Mouse (Mus musculus): ENCODE data around the gene Zcchc18. TPM values are rescaled to one million over a fixed set of nuclear protein-coding genes. Genes with fewer than 3 reads are reported as not detected.

The Zcchc18 gene
- polyA plus RNA-seq, 1 experiment from 2014 or later, result 7.7 TPM

DNA sequence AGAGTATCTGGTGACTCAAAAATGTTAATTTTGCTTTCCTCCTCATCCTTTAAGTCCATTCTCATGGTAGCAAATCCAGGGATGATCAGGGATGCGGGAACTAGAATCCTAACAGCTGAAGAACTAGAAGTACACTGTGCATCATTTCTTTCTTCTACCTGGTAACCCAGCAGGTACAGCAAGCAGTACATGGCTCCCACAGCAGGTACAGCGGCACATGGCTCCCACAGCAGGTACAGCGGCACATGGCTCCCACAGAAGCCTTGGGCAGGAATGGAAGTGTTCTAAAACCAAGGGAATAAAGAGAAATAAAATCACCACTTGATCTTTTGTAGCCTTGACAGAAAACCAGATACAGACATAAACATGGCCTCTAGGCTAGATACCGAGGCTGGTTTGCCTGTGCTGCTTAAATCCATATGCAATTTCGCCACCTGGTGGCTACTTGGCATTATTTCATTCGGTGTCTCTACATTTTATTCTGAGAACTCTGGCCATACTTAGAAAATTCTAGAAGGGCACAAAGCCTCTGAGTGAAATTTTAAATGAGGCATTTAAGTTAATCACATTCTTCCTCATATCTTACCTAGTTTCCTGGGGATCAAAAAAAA lies 22.2 kb downstream of the Zcchc18 start:
- no peak overlapping the region for H3K4me2 ChIP-seq (replicated peaks; ENCODE audit: low read depth)
- no peaks in the 10 kb centered on the region for H3K4me1 ChIP-seq (replicated peaks; ENCODE audit: control insufficient read depth, insufficient read depth, low read length)
- no peaks in the 10 kb centered on the region for H3K36me3 ChIP-seq (ENCODE audit: control insufficient read depth, insufficient read depth)
- peak; percentile 74 for TF ChIP-seq CTCF (IDR thresholded peaks at IDR 0.05; ENCODE audit: low read depth)
- no peak overlapping the region for H3K4me3 ChIP-seq (ENCODE audit: low read depth, low read length)
- no peak overlapping the region for H3K9ac ChIP-seq (ENCODE audit: low read depth, low read length)
- H3K9me3 ChIP-seq (ENCODE audit: control insufficient read depth), result no peaks in the 10 kb centered on the region
- no peak for ATAC-seq
- WGBS, result 54% methylated on average over 6 of the region's 6 CpGs
- H3K27ac ChIP-seq (ENCODE audit: low read depth, low read length), result no peak overlapping the region
- H3K27me3 ChIP-seq (replicated peaks; ENCODE audit: control insufficient read depth, insufficient read depth, low read length), result no peaks in the 10 kb centered on the region

DNA sequence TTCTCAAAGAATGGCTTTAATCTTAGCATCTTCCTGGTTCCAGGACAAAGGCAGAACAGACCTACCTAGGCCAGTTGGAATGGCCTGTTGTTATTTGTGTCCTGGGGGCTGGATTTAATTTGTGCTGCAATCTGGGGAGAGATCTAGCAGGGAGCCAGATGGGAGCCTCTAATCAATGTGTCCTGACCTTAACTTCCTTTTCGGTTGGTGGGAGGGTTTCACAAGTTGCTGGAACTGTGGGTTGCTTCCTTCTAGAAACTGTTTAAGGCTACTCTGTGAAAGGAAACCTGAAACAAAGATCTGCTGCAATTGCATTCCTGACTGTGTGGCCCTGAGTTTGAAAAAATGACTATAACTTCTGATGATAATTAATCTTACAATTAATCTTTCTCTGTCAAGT lies 24.7 kb downstream of the Zcchc18 start:
- Histone ChIP-seq H3K9ac (ENCODE audit: low read depth, low read length) (no peak overlapping the region), H3K4me3 (ENCODE audit: low read depth, low read length) (no peak overlapping the region), H3K4me2 (replicated peaks; ENCODE audit: low read depth) (no peak overlapping the region), H3K27me3 (replicated peaks; ENCODE audit: control insufficient read depth, insufficient read depth, low read length) (no peaks in the 10 kb centered on the region), H3K4me1 (replicated peaks; ENCODE audit: control insufficient read depth, insufficient read depth, low read length) (no peaks in the 10 kb centered on the region), H3K27ac (ENCODE audit: low read depth, low read length) (no peak overlapping the region), H3K36me3 (ENCODE audit: control insufficient read depth, insufficient read depth) (no peaks in the 10 kb centered on the region), H3K9me3 (ENCODE audit: control insufficient read depth) (no peaks in the 10 kb centered on the region)
- no peak for TF ChIP-seq CTCF (IDR thresholded peaks at IDR 0.05; ENCODE audit: low read depth)
- 68% methylated on average over 1 of the region's 1 CpGs for WGBS
- no peak for ATAC-seq

DNA sequence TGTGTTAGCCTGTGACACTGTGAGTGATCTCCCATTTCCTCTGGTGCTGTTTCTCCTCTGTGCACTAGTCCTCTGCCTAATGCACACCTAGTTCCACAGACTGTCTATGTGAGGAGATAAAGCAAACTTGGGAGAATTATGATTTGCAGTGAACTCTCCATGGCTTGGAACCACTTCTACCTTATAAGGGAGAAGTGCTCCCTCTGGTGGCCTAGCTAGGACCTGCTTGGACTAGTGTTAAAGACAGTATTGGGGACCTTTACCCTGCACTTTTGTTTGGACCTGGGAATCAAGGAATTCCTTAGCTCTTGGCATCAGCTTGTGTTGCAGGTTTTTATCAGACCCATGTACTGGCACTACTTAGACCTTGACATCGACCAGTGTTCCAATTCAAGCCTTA lies 26.4 kb downstream of the Zcchc18 start:
- Histone ChIP-seq H3K4me3 (ENCODE audit: low read depth, low read length) (no peak overlapping the region), H3K27ac (ENCODE audit: low read depth, low read length) (no peak overlapping the region), H3K27me3 (replicated peaks; ENCODE audit: control insufficient read depth, insufficient read depth, low read length) (no peaks in the 10 kb centered on the region), H3K4me2 (replicated peaks; ENCODE audit: low read depth) (no peak overlapping the region), H3K9me3 (ENCODE audit: control insufficient read depth) (no peaks in the 10 kb centered on the region), H3K4me1 (replicated peaks; ENCODE audit: control insufficient read depth, insufficient read depth, low read length) (no peaks in the 10 kb centered on the region), H3K9ac (ENCODE audit: low read depth, low read length) (no peak overlapping the region), H3K36me3 (ENCODE audit: control insufficient read depth, insufficient read depth) (no peaks in the 10 kb centered on the region)
- 24% methylated on average over 1 of the region's 1 CpGs for WGBS
- peak; percentile 22; the same call in 1 of the 2 replicates for ATAC-seq
- peak; percentile 76 for TF ChIP-seq CTCF (IDR thresholded peaks at IDR 0.05; ENCODE audit: low read depth)

DNA sequence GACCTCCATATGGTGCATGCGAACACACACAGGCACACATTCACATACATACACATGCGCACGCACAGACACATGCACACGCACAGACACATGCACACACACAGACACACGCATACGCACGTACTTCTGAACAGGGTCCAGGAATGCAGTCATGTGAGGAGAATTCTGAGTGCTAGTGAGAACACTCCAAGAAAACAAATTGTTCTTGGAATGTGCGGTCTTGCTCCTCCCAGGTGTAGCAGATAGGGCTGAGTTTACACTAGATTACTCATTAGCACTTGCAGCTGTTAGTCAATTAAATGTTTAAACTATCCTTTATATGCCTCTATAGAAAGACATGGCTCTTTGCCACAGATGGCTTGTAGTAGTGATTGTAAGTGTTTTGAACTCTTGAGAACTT lies 38.0 kb downstream of the Zcchc18 start:
- no peak for TF ChIP-seq CTCF (IDR thresholded peaks at IDR 0.05; ENCODE audit: low read depth)
- H3K4me3 ChIP-seq (ENCODE audit: low read depth, low read length), result no peak overlapping the region
- peak; percentile 41; the same call in 1 of the 2 replicates for ATAC-seq
- H3K27ac ChIP-seq (ENCODE audit: low read depth, low read length), result no peak overlapping the region
- no peaks in the 10 kb centered on the region for H3K36me3 ChIP-seq (ENCODE audit: control insufficient read depth, insufficient read depth)
- H3K9ac ChIP-seq (ENCODE audit: low read depth, low read length), result no peak overlapping the region
- 77% methylated on average over 8 of the region's 8 CpGs for WGBS
- no peaks in the 10 kb centered on the region for H3K9me3 ChIP-seq (ENCODE audit: control insufficient read depth)
- H3K27me3 ChIP-seq (replicated peaks; ENCODE audit: control insufficient read depth, insufficient read depth, low read length), result no peaks in the 10 kb centered on the region
- no peaks in the 10 kb centered on the region for H3K4me1 ChIP-seq (replicated peaks; ENCODE audit: control insufficient read depth, insufficient read depth, low read length)
- no peak overlapping the region for H3K4me2 ChIP-seq (replicated peaks; ENCODE audit: low read depth)

DNA sequence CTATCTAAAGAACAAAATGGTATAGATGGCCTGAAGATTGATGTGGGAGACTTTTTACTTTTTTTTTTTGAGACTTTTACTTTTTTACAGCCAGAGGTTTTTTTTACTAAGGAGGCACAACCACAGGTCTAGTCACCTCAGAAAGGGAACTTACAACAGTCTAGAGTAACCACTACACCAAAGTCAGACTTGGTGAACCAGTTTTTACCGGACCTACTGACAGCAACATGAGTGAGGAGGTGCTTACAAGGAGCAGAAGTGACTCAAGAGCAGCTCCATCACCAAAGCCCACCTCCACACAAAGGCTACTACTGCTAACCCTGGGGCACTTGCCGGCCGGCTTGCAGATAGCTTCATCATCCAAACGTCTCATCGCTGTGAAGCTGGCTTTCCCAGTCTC lies 38.8 kb downstream of the Zcchc18 start:
- Histone ChIP-seq H3K36me3 (ENCODE audit: control insufficient read depth, insufficient read depth) (no peaks in the 10 kb centered on the region), H3K27me3 (replicated peaks; ENCODE audit: control insufficient read depth, insufficient read depth, low read length) (no peaks in the 10 kb centered on the region), H3K27ac (ENCODE audit: low read depth, low read length) (no peak overlapping the region), H3K4me3 (ENCODE audit: low read depth, low read length) (no peak overlapping the region), H3K4me1 (replicated peaks; ENCODE audit: control insufficient read depth, insufficient read depth, low read length) (no peaks in the 10 kb centered on the region), H3K4me2 (replicated peaks; ENCODE audit: low read depth) (no peak overlapping the region), H3K9ac (ENCODE audit: low read depth, low read length) (no peak overlapping the region), H3K9me3 (ENCODE audit: control insufficient read depth) (no peaks in the 10 kb centered on the region)
- TF ChIP-seq CTCF (IDR thresholded peaks at IDR 0.05; ENCODE audit: low read depth), result no peak
- ATAC-seq, result no peak
- 86% methylated on average over 5 of the region's 5 CpGs for WGBS

DNA sequence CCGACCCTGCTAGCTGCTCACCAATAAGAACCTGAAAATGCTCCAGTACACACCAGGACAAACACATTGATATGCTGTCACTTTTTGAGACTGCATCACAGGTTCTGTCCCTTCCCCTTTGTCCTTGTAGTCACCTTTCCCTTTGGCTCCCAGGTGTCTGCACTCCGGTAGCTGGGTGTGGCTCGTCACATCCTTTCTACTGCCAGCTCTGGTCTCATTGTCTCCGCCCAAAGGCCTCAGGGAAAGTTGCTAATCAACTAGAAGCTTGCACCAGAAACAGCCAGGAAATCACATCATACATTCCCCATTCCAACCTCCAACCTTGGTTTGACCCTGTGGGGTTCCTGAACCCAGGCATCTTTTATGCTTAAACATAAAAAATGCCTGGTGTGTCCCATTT lies 41.4 kb downstream of the Zcchc18 start:
- Histone ChIP-seq H3K27ac (ENCODE audit: low read depth, low read length) (no peak overlapping the region), H3K27me3 (replicated peaks; ENCODE audit: control insufficient read depth, insufficient read depth, low read length) (no peaks in the 10 kb centered on the region), H3K4me3 (ENCODE audit: low read depth, low read length) (no peak overlapping the region), H3K9ac (ENCODE audit: low read depth, low read length) (no peak overlapping the region), H3K4me2 (replicated peaks; ENCODE audit: low read depth) (no peak overlapping the region), H3K4me1 (replicated peaks; ENCODE audit: control insufficient read depth, insufficient read depth, low read length) (no peaks in the 10 kb centered on the region), H3K9me3 (ENCODE audit: control insufficient read depth) (no peaks in the 10 kb centered on the region), H3K36me3 (ENCODE audit: control insufficient read depth, insufficient read depth) (no peaks in the 10 kb centered on the region)
- ATAC-seq, result no peak
- 42% methylated on average over 4 of the region's 4 CpGs for WGBS
- TF ChIP-seq CTCF (IDR thresholded peaks at IDR 0.05; ENCODE audit: low read depth), result no peak
